Mouse (Mus musculus) midbrain, postnatal 0 days (tissue): ENCODE results near the gene Rpl24. TPM values are rescaled to one million over a fixed set of nuclear protein-coding genes. Genes with fewer than 3 reads are reported as not detected.
"Not testable (repeated sequence)": the region's sequence is repeated elsewhere in the genome, so short reads cannot be mapped to it uniquely, and the experiment has no call there.

ENCODE experiments used
- ATAC-seq: fragments of 200-750 bp; cut with Nextera tagmentation; 2 replicates; pipeline ENCODE4 v1.8.0; 2017; ENCODE audit warnings: moderate number of reproducible peaks, mild to moderate bottlenecking, moderate TSS enrichment, moderate library complexity; ENCODE audit not compliant: low FRiP score
- DNase-seq: peaks from one replicate; pipeline ENCODE4 v3.0.0-alpha.2; 2015; ENCODE audit warnings: low spot score
- H3K27ac ChIP-seq: fragments of 300-500 bp; sonication (generic); 2 replicates; pipeline ENCODE4 v1.5.1; 2014; ENCODE audit warnings: low read depth, mild to moderate bottlenecking, low read length, mixed read lengths
- H3K27me3 ChIP-seq: fragments of 300-500 bp; sonication (generic); 2 replicates; pipeline ENCODE4 v1.6.1; 2014; ENCODE audit warnings: low read length, control low read depth, mixed read lengths; ENCODE audit not compliant: insufficient read depth
- H3K36me3 ChIP-seq: fragments of 300-500 bp; sonication (generic); 2 replicates; pipeline ENCODE4 v1.6.1; 2014; ENCODE audit warnings: low read length, control low read depth, mixed read lengths; ENCODE audit not compliant: insufficient read depth
- H3K4me1 ChIP-seq: fragments of 300-500 bp; sonication (generic); 2 replicates; pipeline ENCODE4 v1.6.1; 2014; ENCODE audit warnings: mild to moderate bottlenecking, control low read depth, antibody characterized with exemption, low read length, mixed read lengths; ENCODE audit not compliant: insufficient read depth
- H3K4me2 ChIP-seq: fragments of 300-500 bp; sonication (generic); 2 replicates; pipeline ENCODE4 v1.6.1; 2014; ENCODE audit warnings: low read depth, mild to moderate bottlenecking, low read length, mixed read lengths; ENCODE audit not compliant: poor library complexity, severe bottlenecking
- H3K4me3 ChIP-seq: fragments of 300-500 bp; sonication (generic); 2 replicates; pipeline ENCODE4 v1.5.1; 2014; ENCODE audit warnings: low read depth, mild to moderate bottlenecking, low read length, moderate library complexity
- H3K9ac ChIP-seq: fragments of 300-500 bp; sonication (generic); replicated peaks from 2 replicates; pipeline ENCODE4 v1.6.1; 2014; ENCODE audit warnings: mild to moderate bottlenecking, low read length, moderate library complexity, mixed read lengths; ENCODE audit not compliant: poor library complexity, severe bottlenecking
- H3K9me3 ChIP-seq: fragments of 300-500 bp; sonication (generic); 2 replicates; pipeline ENCODE4 v1.6.1; 2016; ENCODE audit warnings: low read length, control low read depth
- CTCF ChIP-seq: IDR thresholded peaks from 2 replicates; pipeline ENCODE4 v1.5.1; 2016; ENCODE audit warnings: antibody characterized with exemption, mild to moderate bottlenecking
- WGBS: fragments of 180-500 bp; shearing (Covaris S2); extraction: QIAGEN DNeasy Blood & Tissue Kit; methylation state at CpG from one replicate; pipeline ENCODE4 v1.1.7; 2014; 5-methylcytosine and 5-hydroxymethylcytosine counted together
- polyA plus RNA-seq: library from polyadenylated mRNA; unstranded; fragments of >200 nt; fragmentation: Nextera tagmentation; extraction: Ambion mirVana; gene quantifications from 2 replicates; pipeline ENCODE4 v1.2.1, GENCODE M21; 2015
- total RNA-seq: library from RNA; depleted of rRNA; stranded (reverse); fragments of >200 nt; gene quantifications from 2 replicates; pipeline ENCODE4 v1.2.3, GENCODE M21; 2014

The Rpl24 gene
- total and polyA plus RNA-seq, 2 experiments from 2014 or later, result 306 to 533 TPM

DNA sequence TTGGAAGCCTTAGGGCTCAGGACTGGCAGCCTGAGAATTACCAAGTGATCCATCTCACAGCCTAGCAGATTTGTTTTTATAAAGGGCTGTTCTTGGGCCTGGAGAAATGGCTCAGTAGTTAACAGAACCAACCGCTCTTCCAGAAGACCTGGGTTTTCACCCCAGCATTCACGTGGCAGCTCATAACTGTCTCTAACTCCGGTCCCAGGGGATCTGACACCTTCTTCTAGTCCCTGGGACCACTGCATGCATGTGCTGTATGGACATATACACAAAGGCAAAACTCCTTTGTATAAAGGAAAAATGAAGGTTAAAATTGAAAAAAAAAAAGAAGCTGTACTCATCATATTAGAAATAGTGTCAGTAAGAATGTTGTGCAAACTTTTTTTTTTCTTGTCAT is 15.6 kb upstream of the Rpl24 start:
- DNase-seq (no peak), ATAC-seq (no peak)
- TF ChIP-seq CTCF, result no peak
- Histone ChIP-seq H3K36me3 (no peaks in the 10 kb centered on the region), H3K9ac (no peak overlapping the region), H3K4me1 (no peaks in the 10 kb centered on the region), H3K27me3 (no peaks in the 10 kb centered on the region), H3K4me2 (no peak overlapping the region), H3K27ac (no peak overlapping the region), H3K4me3 (no peak overlapping the region), H3K9me3 (no peaks in the 10 kb centered on the region)
- WGBS, result 76% methylated on average over 3 of the region's 3 CpGs

DNA sequence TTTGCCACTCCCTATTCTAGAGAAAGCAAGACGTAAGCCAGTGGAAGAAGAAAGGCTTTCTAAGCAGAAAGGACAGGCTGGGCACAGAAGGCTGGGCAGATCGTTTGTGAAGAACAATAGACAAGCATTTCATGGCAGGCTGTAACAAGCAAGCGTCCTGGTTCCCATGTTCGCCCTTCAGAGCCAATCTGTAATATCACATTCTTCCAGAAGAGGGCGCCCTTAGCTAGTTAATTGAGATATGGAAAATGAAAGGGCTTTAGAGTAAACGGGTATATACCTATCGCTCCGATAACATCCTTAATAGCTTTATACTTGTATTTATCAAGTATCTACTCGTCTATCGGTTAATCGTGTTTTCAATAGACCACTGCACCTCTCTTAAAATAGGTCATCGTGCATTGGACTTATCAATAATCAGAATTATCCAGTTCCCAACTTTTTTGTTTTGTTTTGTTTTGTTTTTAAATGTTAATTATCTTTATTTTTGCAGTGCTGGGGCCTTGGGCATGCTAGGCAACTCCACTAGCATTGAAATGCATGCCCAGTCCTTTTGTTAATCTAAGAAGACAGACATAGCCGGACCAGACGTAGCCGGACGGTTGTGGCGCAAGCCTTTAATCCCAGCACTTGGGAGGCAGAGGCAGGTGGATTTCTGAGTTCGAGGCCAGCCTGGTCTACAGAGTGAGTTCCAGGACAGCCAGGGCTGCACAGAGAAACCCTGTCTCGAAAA is 15.0 kb upstream of the Rpl24 start:
- Histone ChIP-seq H3K27me3 (no peaks in the 10 kb centered on the region), H3K4me3 (no peak overlapping the region), H3K9ac (no peak overlapping the region), H3K4me1 (no peaks in the 10 kb centered on the region), H3K27ac (no peak overlapping the region), H3K4me2 (no peak overlapping the region), H3K36me3 (no peaks in the 10 kb centered on the region), H3K9me3 (no peaks in the 10 kb centered on the region)
- no peak for ATAC-seq
- WGBS, result 40% methylated on average over 19 of the region's 19 CpGs
- peak; percentile 85 for TF ChIP-seq CTCF
- DNase-seq, result peak; percentile 78

DNA sequence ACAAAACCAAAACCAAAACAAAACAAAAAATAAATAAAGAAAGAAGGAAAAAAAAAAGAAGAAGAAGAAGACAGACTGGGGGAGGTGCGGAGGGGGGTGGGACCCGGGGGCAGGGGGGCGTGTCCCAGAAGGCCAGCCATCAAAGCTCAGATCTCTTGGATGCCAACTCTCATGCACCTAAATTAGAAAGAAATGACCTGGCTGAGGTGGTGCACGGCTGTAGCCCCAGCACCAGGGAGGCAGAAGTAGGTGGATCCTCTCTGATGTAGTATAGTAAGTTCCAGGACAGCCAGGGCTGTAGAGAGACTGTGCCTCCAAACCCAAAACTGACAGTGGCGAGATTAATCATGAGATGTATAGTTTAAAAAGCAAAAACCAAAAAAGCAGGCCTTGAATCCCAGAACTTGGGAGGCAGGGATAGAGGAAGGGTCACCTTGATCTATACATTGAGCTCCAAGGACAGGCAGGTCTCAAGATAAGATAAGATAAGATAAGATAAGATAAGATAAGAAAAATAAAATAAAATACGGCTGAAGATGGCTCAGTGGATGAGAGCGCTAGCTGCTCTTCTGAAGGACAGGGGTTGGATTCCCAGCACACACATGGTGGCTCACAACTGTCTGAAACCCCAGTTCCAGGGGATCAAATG is 14.3 kb upstream of the Rpl24 start:
- Histone ChIP-seq H3K36me3 (no peaks in the 10 kb centered on the region), H3K4me2 (no peak overlapping the region), H3K9ac (no peak overlapping the region), H3K27ac (no peak overlapping the region), H3K4me1 (no peaks in the 10 kb centered on the region), H3K9me3 (no peaks in the 10 kb centered on the region), H3K4me3 (no peak overlapping the region), H3K27me3 (no peaks in the 10 kb centered on the region)
- ATAC-seq, result no peak
- no peak for TF ChIP-seq CTCF
- WGBS, result 77% methylated on average over 7 of the region's 7 CpGs
- no peak for DNase-seq

DNA sequence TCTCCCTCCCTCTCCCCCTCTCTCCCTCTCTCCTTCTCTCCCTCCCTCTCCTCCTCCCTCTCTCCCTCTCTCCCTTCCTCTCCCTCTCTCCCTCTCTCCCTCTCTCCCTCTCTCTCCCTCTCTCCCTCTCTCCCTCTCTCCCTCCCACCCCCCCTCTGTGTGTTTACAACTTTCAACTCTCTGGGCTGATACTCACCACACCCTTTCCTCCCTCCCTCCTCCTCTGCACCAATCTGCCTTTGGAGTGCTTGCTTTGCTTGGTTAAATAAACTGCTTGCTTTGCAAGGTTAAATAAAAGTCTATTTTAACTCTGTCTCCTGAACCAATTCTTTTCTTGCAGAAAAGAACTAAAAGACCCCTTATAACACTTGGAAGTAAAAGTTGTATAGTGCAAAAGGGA is 13.3 kb upstream of the Rpl24 start:
- no peak overlapping the region for H3K9ac ChIP-seq
- no peaks in the 10 kb centered on the region for H3K27me3 ChIP-seq
- ATAC-seq, result no peak

DNA sequence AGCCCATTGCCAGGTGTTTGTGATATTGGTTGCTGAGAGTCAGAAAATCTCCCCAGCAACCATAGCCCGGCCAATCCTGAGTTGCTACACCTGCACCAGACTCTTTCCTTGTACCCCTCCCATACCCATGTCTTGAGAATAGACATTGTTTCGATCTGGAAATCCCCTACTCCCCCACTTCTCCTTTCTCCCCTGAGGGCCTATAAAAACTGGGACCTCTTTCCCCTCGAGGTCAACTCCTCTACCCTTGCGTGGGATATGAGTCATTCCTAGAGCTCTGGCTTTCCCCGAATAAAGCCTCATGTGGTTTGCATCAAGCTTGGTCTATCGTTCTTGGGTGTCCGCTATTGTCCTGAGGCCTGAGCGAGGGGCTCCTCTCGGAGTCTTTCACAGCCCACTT is 11.9 kb upstream of the Rpl24 start:
- not testable (repeated sequence) for DNase-seq, H3K9ac ChIP-seq, H3K4me3 ChIP-seq, H3K4me2 ChIP-seq, H3K36me3 ChIP-seq, H3K27ac ChIP-seq, H3K4me1 ChIP-seq, H3K27me3 ChIP-seq, ATAC-seq, H3K9me3 ChIP-seq
- 92% methylated on average over 9 of the region's 9 CpGs for WGBS

More for the DNA sequence above, 13.3 kb upstream of the Rpl24 start:
- Histone ChIP-seq H3K4me2 (no peak overlapping the region), H3K36me3 (no peaks in the 10 kb centered on the region), H3K27ac (no peak overlapping the region), H3K4me3 (no peak overlapping the region), H3K9me3 (no peaks in the 10 kb centered on the region), H3K4me1 (no peaks in the 10 kb centered on the region)
- TF ChIP-seq CTCF, result no peak
- no peak for DNase-seq

DNA sequence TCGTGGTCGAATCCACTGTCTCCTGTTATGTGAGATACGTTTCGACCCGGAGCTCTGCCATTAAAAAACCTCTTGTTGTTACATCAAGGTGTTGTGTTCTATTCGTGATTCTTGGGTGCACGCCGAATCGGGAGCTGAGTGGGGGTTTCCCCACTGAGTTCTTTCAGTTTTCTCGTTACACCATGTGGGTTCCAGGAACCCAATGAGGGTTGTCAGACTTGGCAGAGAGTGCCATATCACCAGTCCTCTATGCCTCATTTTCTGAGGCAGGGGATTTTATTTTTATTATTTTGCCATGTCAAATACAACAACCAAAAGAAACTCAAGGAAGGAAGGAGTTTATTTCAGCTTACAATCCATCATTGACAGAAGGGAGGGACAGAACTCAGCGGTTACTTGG is 3.0 kb upstream of the Rpl24 start:
- ATAC-seq, H3K9ac ChIP-seq, H3K4me2 ChIP-seq, H3K27ac ChIP-seq, H3K4me3 ChIP-seq, H3K27me3 ChIP-seq, H3K36me3 ChIP-seq, DNase-seq, H3K4me1 ChIP-seq, H3K9me3 ChIP-seq: not testable (repeated sequence)
- 82% methylated on average over 6 of the region's 11 CpGs for WGBS
